Mouse (Mus musculus) thymus, postnatal 25 days (tissue): ENCODE results near the gene Cep97.
A peak's percentile ranks its signal among the peaks of the same experiment; 100 is the strongest.
"Not testable (repeated sequence)": the region's sequence is repeated elsewhere in the genome, so short reads cannot be mapped to it uniquely, and the experiment has no call there.

Experiments
- DNase-seq: peaks from one replicate; pipeline ENCODE4 v3.0.0; 2022

Gene Cep97

DNA sequence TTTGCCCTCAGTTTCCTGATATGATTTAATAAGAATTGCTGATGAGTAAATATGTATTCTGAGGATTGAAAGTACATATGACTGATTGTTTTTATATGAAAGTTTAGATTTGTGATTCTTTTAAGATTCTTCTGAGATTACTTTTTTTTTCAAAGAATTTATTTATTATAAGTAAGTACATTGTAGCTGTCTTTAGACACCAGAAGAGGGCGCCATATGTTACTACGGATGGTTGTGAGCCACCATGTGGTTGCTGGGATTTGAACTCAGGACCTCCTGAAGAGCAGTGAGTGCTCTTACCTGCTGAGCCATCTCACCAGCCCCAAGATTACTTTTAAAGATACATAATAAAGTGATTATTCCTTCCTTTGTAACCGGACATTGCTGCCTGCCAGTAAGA is 45.2 kb downstream of the Cep97 start:
- no peak for DNase-seq

GRCm38 (mm10) chr16:55888584-55888960 is 46.1 kb downstream of the Cep97 start:
- DNase-seq = no peak

DNA sequence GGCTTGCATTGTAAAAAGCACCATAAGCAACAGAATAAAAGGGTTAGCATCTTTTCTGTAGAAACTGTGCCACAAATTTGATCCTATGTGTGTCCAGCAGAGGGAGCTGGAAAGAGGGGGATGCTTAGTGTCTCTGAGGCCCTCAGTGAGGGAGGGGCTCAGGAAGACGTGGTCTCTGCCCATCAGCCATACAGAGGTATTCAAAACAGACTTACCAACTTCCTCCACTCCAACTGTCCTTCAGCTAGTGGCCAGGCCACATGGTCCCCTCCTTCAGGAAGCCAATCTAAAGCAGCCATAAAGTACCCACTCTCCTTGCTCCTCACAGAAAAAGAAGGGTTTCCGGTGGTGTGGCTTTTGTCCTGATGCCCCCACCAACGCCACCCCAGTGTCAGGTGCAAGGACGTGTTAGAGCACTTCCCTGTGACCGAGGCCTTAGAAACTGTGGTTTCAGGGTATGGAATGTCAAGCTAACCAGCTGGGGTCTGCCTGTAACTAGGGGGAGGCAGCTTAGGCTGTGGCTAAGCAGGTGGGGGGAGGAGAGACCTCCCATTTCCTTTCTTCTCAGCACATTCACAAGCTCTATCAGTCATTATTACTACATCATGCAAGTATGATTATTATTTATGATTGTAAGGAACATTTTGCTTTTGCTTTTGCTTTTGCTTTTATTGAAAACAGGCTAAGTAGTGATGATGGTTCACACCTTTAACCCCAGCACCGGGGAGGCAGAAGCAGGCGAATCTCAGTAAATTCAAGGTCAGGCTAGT is 46.7 kb downstream of the Cep97 start:
- DNase-seq = peak; percentile 54

DNA sequence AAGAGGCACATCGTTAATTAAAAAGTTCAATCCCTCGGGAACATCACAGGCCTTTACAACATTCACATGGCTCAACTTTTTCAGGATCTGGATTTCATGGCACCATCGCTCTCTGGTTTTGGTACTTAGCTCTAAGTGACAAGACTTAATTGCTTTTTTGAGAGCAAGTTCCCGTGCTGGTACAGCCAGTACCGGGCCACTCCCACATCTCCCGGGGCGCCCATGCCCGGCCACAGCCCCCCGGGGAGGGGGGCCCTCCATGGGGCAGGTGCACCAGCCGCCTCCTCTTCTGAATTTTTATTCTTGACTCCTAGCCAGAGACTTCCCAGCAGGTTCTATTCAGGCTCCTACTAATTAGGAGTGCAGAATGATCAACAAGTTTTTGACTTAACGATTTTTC is 50.4 kb downstream of the Cep97 start:
- DNase-seq = no peak

GRCm38 (mm10) chr16:55876025-55876424 is 58.6 kb downstream of the Cep97 start:
- no peak for DNase-seq

DNA sequence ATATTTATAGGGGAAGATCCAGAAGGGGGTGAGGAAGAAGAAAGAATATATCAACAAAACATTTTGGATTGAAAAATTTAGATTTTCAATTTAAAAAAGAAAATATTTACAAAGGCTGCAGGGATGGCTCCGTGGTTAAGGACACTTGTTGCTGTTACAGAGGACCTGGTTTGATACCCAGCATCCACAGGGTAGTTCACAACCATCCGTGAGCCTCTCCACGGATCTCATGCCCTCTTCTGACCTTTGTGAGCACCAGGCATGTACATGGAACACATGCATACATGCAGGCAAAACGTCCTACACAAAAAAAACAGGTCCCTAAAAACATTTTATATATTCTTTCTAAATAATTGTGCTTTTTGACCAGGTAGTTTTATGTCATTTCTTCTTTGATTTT is 70.8 kb downstream of the Cep97 start:
- DNase-seq = no peak

DNA sequence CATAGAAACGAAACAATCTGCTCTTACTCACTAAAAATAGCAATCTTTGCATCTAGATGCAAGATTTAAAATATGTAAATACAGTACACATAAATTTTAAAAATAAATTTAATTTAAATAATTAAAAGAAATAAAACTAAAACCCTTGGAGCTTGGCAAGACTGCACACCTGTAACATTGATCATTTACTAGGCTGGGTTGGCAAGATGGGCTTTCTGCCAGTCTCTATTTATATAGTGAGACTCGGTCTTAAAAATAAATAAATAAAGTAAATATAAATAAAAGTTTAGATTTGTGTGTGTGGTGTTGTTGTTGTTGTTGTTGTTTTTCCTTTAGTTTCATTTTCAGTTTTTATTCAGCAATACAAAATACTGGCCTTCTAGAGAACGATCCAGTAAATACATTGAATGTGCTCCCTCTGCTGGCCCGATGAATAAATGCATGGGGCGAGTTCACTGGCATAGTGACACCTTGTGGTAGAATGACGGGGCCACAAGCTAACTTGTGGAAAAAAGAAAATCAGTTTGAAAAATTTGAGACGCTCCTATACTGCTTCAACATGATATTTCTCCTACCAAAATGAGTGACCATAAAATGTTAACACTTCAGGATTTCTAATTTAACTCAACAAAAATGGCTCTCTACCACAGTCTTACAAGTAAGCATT is 71.4 kb downstream of the Cep97 start:
- peak; percentile 67 for DNase-seq

DNA sequence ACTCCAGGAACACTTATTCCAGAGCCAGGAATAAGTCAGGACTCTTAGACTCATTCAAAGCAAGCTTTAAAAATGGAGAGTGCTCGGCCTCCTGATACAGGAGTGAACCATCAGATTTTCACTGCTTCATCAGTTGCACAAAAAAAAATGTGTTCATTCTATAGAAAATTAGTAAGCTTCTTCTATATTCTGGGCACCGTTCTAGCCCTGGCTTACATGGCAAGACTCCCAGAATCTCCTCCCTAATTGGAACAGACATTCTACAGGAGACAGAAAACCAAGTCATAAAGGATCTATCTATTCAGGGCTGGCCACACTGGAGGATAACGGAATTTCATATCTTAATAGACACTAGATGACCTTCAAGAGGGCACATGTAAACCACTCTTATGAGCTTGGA is 73.6 kb downstream of the Cep97 start:
- no peak for DNase-seq

DNA sequence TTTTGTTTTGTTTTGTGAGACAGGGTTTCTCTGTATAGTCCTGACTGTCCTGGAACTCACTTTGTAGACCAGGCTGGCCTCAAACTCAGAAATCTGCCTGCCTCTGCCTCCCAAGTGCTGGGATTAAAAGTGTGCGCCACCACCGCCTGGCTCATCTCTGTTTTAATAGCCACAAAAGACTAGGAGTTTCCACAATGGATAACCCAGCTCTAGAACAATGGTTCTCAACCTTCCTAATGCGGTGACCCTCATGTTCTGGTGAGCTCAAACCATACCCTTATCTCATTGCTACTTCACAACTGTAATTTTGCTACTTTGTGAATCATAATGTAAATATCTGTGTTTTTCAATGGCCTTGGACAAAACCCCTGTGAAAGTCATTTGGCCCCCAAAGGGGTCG is 75.2 kb downstream of the Cep97 start:
- not testable (repeated sequence) for DNase-seq

GRCm38 (mm10) chr16:55858465-55858864 is 76.2 kb downstream of the Cep97 start:
- peak; percentile 81 for DNase-seq

DNA sequence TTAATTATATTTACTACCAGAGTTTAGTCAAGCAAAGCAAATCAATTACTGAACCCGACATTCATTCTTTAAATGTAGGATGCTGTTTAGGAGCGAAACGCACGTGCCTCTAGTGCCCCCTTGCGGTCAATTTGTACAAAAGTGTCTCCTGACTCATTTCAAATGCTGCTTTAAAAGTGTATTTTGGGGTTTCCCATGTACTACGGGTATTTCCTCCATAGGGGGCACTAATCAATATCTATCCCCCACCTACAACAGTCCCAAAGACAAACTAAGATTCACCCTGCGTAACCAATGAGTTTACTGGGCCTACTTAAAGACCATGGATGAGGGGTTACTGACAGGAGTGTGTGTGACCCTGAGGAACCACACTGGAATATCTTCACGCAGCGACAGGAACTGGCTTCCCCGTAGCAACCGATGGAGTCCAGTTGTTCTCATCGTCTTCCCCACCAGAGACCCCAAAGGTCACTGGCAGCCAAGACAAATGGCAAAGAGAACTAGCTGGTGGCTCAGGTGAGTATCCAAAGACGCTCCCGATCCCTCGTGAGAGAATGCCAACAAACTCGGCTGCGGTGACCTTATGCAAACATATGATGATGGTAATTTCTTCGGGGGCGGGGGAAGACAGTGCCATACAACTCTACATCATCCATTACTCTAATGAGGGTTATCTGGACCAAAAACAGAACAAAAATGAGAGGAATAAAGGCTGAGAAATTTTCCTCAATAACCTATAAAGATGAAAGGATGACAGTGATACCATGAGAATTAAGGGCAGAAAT is 81.5 kb downstream of the Cep97 start:
- peak; percentile 76 for DNase-seq

DNA sequence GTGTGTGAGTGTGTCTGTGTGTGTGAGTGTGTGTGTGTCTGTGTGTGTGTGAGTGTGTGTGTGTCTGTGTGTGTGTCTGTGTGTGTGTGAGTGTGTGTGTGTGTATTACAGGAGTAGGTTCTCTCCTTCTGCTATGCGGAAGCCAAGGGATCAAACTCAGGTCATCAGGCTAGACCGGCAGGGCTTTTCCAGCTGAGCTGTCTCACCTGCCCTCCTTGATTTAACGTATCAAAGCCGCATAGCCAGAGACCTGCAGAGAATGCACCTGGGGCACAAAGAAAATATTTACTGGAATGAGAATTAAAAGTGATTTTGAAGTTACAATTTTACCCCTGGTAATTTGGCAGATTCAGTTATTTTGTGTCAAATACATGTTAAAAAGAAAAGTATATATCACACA is 82.1 kb downstream of the Cep97 start:
- no peak for DNase-seq

DNA sequence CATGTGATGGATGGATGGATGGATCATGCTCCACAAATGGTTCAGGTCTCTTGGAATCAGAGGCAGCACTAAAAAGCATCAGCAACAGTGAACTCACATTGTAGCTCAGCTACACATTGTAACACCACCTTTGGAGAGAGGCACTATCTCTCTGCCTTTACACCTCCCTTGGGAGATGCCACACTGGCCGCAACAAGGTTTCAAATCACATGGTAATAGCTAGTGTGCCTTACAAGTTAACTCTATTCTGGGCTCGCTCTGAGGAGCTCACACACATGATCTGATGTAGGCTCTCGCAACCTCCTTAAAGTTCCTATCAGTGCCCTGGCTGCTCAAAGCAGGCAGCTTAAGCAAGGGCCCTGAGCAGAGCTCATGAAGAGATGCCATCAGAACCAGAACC is 84.2 kb downstream of the Cep97 start:
- DNase-seq = no peak
